In the genomic region with DNA sequence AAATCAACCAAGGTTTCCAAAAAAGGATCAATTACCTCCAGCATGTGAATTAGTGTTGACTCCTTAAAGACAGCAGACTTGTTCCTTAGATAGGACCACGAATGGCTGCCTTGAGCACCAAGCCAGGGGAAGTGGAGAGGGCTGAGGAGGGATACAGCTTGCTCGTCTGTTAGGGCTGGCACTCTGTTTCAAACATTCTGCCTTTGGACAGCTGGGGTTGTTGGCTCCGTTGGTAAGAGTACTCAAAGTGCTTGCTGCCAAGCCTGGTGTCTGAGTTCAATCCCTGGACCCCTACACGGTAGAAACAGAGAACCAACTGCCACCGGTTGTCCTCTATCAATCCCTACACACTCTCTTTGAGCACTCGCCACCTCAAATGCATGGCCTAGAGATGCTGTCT, we compare ENCODE assay signal across 21 mouse cellular contexts.
DNase-seq lines count a peak whose midpoint lies in the region; TF ChIP-seq lines count a peak whose summit lies in the region.
"Had no signal": no experiment of that assay in that cellular context is flagged by ENCODE, and none has a peak within 500 bp of the region (broad histone marks: within the 10 kb centered on the region; RNA-seq: fewer than 3 reads in every experiment).

No protein-coding gene starts in this region.

- peak; percentile 31 to 32 for DNase-seq in layer of hippocampus, postnatal 10 days (ENCODE audit: low spot score in 2 of 2)
- DNase-seq in layer of hippocampus, adult 2 months (ENCODE audit: low spot score in 2 of 2) = no peak
- peak; percentile 45 for DNase-seq in brain, embryonic 14.5 days (ENCODE audit: low read depth)
- peak; percentile 52 to 69 for DNase-seq in cerebellum, adult 18-20 months
- peak; percentile 54 to 57 for DNase-seq in cerebellum, postnatal 36 days
- DNase-seq in gastrocnemius, postnatal 14 days = no peak
- no peak for DNase-seq in thymus, postnatal 25 days
- DNase-seq in spleen, adult 18-20 months = no peak
- DNase-seq: adrenal gland, postnatal 36 days; gastrocnemius, postnatal 25 days; heart, postnatal 4 days; kidney, adult 8-10 months; kidney, postnatal 4 days; lung, adult 2 months; lung, postnatal 4 days; right cerebral cortex, postnatal 4 days had no signal

- no peak overlapping the region for H3K27ac ChIP-seq in layer of hippocampus, adult 2 months
- H3K27ac ChIP-seq: limb, embryonic 10.5 days; midbrain, embryonic 12.5 days; neural tube, embryonic 15.5 days had no signal

- intact Hi-C loops in gastrocnemius, postnatal 14 days (cut with DNase I; ENCODE audit: low total_unique reads) = no loop called here

- H3K4me3 ChIP-seq in layer of hippocampus, adult 2 months = no peak overlapping the region
- H3K4me3 ChIP-seq: heart, embryonic 12.5 days; limb, embryonic 10.5 days; midbrain, embryonic 12.5 days; myocyte; neural tube, embryonic 15.5 days had no signal

- TF ChIP-seq POLR2A in brain, embryonic 14.5 days (IDR thresholded peaks at IDR 0.05; ENCODE audit: borderline replicate concordance, extremely low read depth, insufficient read depth, insufficient read length, poor library complexity, severe bottlenecking) = no peak

- TF ChIP-seq CTCF in layer of hippocampus, adult 2 months (conservative IDR thresholded peaks at IDR 0.05) = no peak
- no peak for TF ChIP-seq CTCF in brain, embryonic 14.5 days (IDR thresholded peaks at IDR 0.05; ENCODE audit: borderline replicate concordance, extremely low read depth, insufficient read depth, insufficient read length)

Comparison
In these comparisons a context has a peak if more than half of its experiments do, and no peak if none do; other contexts are left out.
1. DNase-seq: peak in layer of hippocampus, postnatal 10 days (2 of 2), brain, embryonic 14.5 days (single experiment), cerebellum, adult 18-20 months (2 of 2) and cerebellum, postnatal 36 days (2 of 2); none in layer of hippocampus, adult 2 months (0 of 2), gastrocnemius, postnatal 14 days (single experiment), thymus, postnatal 25 days (single experiment) and spleen, adult 18-20 months (0 of 2).